Mouse (Mus musculus): Measurements from ENCODE around the gene Kcnd3. TPM values are rescaled to one million over a fixed set of nuclear protein-coding genes. Genes with fewer than 3 reads are reported as not detected.

Gene Kcnd3
- polyA plus RNA-seq, 1 experiment from 2014 or later: 0.02 TPM

- no peaks in the 10 kb centered on the region for H3K27me3 ChIP-seq (ENCODE audit: insufficient read depth, low read length)
- TF ChIP-seq EP300 (IDR thresholded peaks at IDR 0.05; ENCODE audit: low read depth): no peak
- TF ChIP-seq CTCF (IDR thresholded peaks at IDR 0.05; ENCODE audit: low read depth): no peak
- no peaks in the 10 kb centered on the region for H3K9me3 ChIP-seq (ENCODE audit: low read length)
- ATAC-seq (no peak), DNase-seq (no peak)
- 79% methylated on average over 3 of the region's 3 CpGs for WGBS (ENCODE audit: insufficient replicate concordance)
- H3K9ac ChIP-seq (replicated peaks): no peak overlapping the region
- no peaks in the 10 kb centered on the region for H3K4me1 ChIP-seq (ENCODE audit: insufficient read depth)
- H3K4me2 ChIP-seq (ENCODE audit: low read depth, low read length): no peak overlapping the region
- no peaks in the 10 kb centered on the region for H3K36me3 ChIP-seq (replicated peaks; ENCODE audit: insufficient read depth, low read length)
- no peak overlapping the region for H3K4me3 ChIP-seq (ENCODE audit: low read depth, low read length)
- no peak overlapping the region for H3K27ac ChIP-seq (ENCODE audit: low read depth)
Observed at GRCm38 (mm10) chr3:105633021-105633420, 180.9 kb downstream of the Kcnd3 start.

DNA sequence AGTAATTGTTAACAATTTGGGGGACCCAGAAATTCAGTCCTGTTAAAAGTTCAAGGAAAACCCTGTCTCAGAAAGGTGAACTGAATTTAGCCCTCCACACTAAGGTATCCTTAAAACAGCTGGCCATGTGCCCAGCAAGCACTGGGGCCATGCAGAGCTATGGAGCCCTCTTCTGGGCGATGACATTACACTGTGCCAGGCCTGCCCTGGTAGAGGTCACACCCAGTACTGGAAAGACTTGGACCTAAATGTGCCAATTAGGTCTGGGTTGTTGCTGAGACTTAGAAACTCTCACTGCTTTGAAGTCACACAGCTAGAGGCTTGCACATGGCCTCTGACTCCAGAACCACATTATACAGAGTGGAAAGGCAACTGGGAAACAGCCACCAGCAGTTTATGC, 190.1 kb downstream of the Kcnd3 start:
- H3K4me2 ChIP-seq (ENCODE audit: low read depth, low read length): no peak overlapping the region
- H3K4me1 ChIP-seq (ENCODE audit: insufficient read depth): no peaks in the 10 kb centered on the region
- H3K36me3 ChIP-seq (replicated peaks; ENCODE audit: insufficient read depth, low read length): no peaks in the 10 kb centered on the region
- ATAC-seq: no peak
- 37% methylated on average over 1 of the region's 1 CpGs for WGBS (ENCODE audit: insufficient replicate concordance)
- no peak for TF ChIP-seq EP300 (IDR thresholded peaks at IDR 0.05; ENCODE audit: low read depth)
- peak; percentile 27 for TF ChIP-seq CTCF (IDR thresholded peaks at IDR 0.05; ENCODE audit: low read depth)
- no peak for DNase-seq
- H3K27me3 ChIP-seq (ENCODE audit: insufficient read depth, low read length): no peaks in the 10 kb centered on the region
- H3K4me3 ChIP-seq (ENCODE audit: low read depth, low read length): no peak overlapping the region
- no peaks in the 10 kb centered on the region for H3K9me3 ChIP-seq (ENCODE audit: low read length)
- no peak overlapping the region for H3K27ac ChIP-seq (ENCODE audit: low read depth)
- no peak overlapping the region for H3K9ac ChIP-seq (replicated peaks)

DNA sequence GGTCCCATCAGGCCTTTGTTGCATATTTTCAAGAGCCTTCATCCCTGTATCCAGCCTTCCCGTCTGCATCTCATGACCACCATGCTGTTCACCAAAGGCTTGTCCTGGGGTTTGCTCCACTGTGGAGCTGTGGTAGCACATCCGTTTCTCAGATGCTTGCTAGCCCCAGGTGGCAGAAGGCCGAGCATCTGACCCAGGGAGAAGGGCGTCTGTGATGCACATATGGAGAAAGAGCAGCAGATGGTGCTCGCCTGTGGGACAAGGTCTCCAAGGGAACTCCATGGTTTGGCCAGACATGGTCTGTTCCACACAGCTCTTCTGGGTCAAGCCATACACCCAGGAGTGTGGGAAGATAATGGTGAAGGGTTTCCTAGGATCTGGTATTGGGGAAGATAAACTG, 191.4 kb downstream of the Kcnd3 start:
- no peak overlapping the region for H3K4me3 ChIP-seq (ENCODE audit: low read depth, low read length)
- TF ChIP-seq CTCF (IDR thresholded peaks at IDR 0.05; ENCODE audit: low read depth): no peak
- TF ChIP-seq EP300 (IDR thresholded peaks at IDR 0.05; ENCODE audit: low read depth): no peak
- H3K4me1 ChIP-seq (ENCODE audit: insufficient read depth): no peaks in the 10 kb centered on the region
- DNase-seq (no peak), ATAC-seq (no peak)
- no peak overlapping the region for H3K4me2 ChIP-seq (ENCODE audit: low read depth, low read length)
- no peaks in the 10 kb centered on the region for H3K36me3 ChIP-seq (replicated peaks; ENCODE audit: insufficient read depth, low read length)
- no peaks in the 10 kb centered on the region for H3K9me3 ChIP-seq (ENCODE audit: low read length)
- WGBS (ENCODE audit: insufficient replicate concordance): 69% methylated on average over 5 of the region's 5 CpGs
- H3K27me3 ChIP-seq (ENCODE audit: insufficient read depth, low read length): no peaks in the 10 kb centered on the region
- H3K27ac ChIP-seq (ENCODE audit: low read depth): no peak overlapping the region
- H3K9ac ChIP-seq (replicated peaks): no peak overlapping the region

DNA sequence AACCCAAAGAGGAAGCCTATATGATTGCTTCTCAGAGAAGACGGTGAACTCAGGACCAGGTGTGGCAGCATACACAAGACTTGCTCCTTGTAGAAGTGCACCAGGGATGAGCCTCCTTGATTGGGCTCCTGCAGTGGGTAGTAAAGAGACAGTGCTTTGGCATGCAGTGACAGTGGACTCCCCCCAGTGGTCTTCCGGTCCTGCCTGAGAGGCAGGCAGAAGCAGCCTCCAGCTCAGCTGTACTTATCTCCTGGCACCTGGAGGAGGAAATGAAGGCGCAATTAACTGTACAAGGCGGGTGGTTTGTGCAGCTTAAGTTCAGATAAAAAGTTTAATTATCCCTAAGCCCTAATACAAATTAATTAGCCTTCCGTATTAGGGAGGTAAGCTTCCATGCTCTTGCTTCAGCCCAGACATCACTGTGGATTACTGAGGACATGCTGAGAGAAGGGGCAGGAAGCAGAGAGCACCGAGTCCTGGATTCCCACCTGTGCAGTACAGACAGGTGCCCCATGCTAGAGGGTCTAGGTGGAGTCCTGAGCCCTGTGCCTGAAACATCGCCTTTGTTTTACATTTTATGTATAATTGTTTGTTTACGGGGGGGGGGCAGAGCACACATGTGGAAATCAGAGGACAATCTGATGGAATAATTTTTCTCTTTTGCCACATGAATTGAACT, 196.9 kb downstream of the Kcnd3 start:
- Histone ChIP-seq H3K27me3 (ENCODE audit: insufficient read depth, low read length) (no peaks in the 10 kb centered on the region), H3K36me3 (replicated peaks; ENCODE audit: insufficient read depth, low read length) (no peaks in the 10 kb centered on the region)
- ATAC-seq: no peak

DNA sequence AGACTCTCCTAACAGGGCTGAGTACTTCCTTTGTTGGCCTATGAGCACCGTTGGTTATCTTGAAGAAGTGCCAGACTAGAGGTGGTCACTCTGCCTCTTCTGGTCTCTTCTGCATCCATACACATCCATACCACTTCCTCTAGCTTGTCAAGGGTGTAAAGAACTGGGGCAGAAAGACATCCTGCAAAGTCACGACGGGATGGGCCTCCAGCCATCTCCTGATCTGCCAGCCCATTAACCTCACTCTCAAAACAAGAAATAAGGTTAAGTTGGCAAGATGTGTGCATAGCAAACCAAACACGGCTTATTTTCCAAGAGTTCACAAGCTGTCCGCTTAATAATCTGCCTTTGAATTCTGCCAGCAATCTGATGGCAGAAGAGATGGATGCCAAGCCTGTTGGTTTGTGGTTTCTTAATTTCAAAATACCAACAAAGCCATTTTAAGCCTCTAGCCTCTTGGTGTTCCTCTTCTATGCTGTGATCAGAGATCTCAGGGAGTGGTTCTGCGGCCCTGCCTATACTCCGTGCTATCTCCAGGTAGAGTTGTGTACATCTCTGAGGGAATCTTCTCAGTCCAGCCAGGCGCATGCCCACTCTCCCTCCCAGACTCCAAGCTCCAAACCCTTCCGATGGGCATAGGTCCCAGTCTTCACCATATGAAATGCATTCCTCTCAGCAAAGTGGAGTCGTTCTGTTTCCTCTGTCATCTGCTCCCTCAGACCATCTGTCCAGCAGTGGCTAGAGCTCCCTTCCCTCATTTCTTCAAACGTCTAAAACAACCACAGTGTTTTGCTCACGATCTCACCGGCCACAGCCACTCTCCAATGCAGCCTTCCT, 201.6 kb downstream of the Kcnd3 start:
- no peak overlapping the region for H3K4me3 ChIP-seq (ENCODE audit: low read depth, low read length)
- H3K27me3 ChIP-seq (ENCODE audit: insufficient read depth, low read length): no peaks in the 10 kb centered on the region
- no peak overlapping the region for H3K9ac ChIP-seq (replicated peaks)
- H3K4me2 ChIP-seq (ENCODE audit: low read depth, low read length): no peak overlapping the region
- no peaks in the 10 kb centered on the region for H3K36me3 ChIP-seq (replicated peaks; ENCODE audit: insufficient read depth, low read length)
- WGBS (ENCODE audit: insufficient replicate concordance): 76% methylated on average over 13 of the region's 13 CpGs
- ATAC-seq: no peak
- DNase-seq: no peak
- TF ChIP-seq EP300 (IDR thresholded peaks at IDR 0.05; ENCODE audit: low read depth) (no peak), CTCF (IDR thresholded peaks at IDR 0.05; ENCODE audit: low read depth) (no peak)
- H3K9me3 ChIP-seq (ENCODE audit: low read length): no peaks in the 10 kb centered on the region
- H3K4me1 ChIP-seq (ENCODE audit: insufficient read depth): no peaks in the 10 kb centered on the region
- H3K27ac ChIP-seq (ENCODE audit: low read depth): no peak overlapping the region

More for the DNA sequence above, 196.9 kb downstream of the Kcnd3 start:
- H3K9ac ChIP-seq (replicated peaks): no peak overlapping the region
- no peak overlapping the region for H3K4me3 ChIP-seq (ENCODE audit: low read depth, low read length)
- H3K4me2 ChIP-seq (ENCODE audit: low read depth, low read length): no peak overlapping the region
- DNase-seq: no peak
- no peaks in the 10 kb centered on the region for H3K4me1 ChIP-seq (ENCODE audit: insufficient read depth)
- H3K27ac ChIP-seq (ENCODE audit: low read depth): no peak overlapping the region
- no peak for TF ChIP-seq CTCF (IDR thresholded peaks at IDR 0.05; ENCODE audit: low read depth)
- no peak for TF ChIP-seq EP300 (IDR thresholded peaks at IDR 0.05; ENCODE audit: low read depth)
- H3K9me3 ChIP-seq (ENCODE audit: low read length): no peaks in the 10 kb centered on the region
- 45% methylated on average over 8 of the region's 8 CpGs for WGBS (ENCODE audit: insufficient replicate concordance)

- H3K27ac ChIP-seq (ENCODE audit: low read depth): no peak overlapping the region
- 74% methylated on average over 11 of the region's 11 CpGs for WGBS (ENCODE audit: insufficient replicate concordance)
- H3K36me3 ChIP-seq (replicated peaks; ENCODE audit: insufficient read depth, low read length): no peaks in the 10 kb centered on the region
- ATAC-seq (no peak), DNase-seq (no peak)
- H3K4me1 ChIP-seq (ENCODE audit: insufficient read depth): no peaks in the 10 kb centered on the region
- H3K4me2 ChIP-seq (ENCODE audit: low read depth, low read length): no peak overlapping the region
- H3K27me3 ChIP-seq (ENCODE audit: insufficient read depth, low read length): no peaks in the 10 kb centered on the region
- no peaks in the 10 kb centered on the region for H3K9me3 ChIP-seq (ENCODE audit: low read length)
- no peak overlapping the region for H3K9ac ChIP-seq (replicated peaks)
- no peak overlapping the region for H3K4me3 ChIP-seq (ENCODE audit: low read depth, low read length)
- TF ChIP-seq CTCF (IDR thresholded peaks at IDR 0.05; ENCODE audit: low read depth) (no peak), EP300 (IDR thresholded peaks at IDR 0.05; ENCODE audit: low read depth) (no peak)
Observed at GRCm38 (mm10) chr3:105655031-105655585, 203.0 kb downstream of the Kcnd3 start.

Data from liver, postnatal 0 days (tissue).